Mouse (Mus musculus) fibroblast of lung, adult 2 months (primary cell): Measurements from ENCODE around the gene Col27a1.

ENCODE experiments used
- DNase-seq: peaks from one replicate; pipeline ENCODE4 v3.0.0-alpha.2; 2011; ENCODE audit warnings: low read depth

Gene Col27a1

GRCm38 (mm10) chr4:63213907-63214621, at the start of gene Col27a1:
TSS of gene Col27a1 (plus strand) at chr4:63214004.
- DNase-seq, result no peak

- DNase-seq, result no peak
Observed at GRCm38 (mm10) chr4:63165636-63166035, 48.2 kb upstream of the Col27a1 start.

- no peak for DNase-seq
Observed at GRCm38 (mm10) chr4:63166323-63166722, 47.5 kb upstream of the Col27a1 start.

- no peak for DNase-seq
Observed at GRCm38 (mm10) chr4:63170061-63170460, 43.7 kb upstream of the Col27a1 start.

GRCm38 (mm10) chr4:63171122-63171521, 42.7 kb upstream of the Col27a1 start:
- no peak for DNase-seq

GRCm38 (mm10) chr4:63171969-63172685, 41.7 kb upstream of the Col27a1 start, which contains the start of gene Kif12:
TSS of gene Kif12 (minus strand) at chr4:63172131.
- no peak for DNase-seq

- no peak for DNase-seq
Observed at GRCm38 (mm10) chr4:63181556-63181955, 32.2 kb upstream of the Col27a1 start.

GRCm38 (mm10) chr4:63186281-63186870, 27.4 kb upstream of the Col27a1 start:
- peak; percentile 86 for DNase-seq

- DNase-seq, result no peak
Observed at GRCm38 (mm10) chr4:63191641-63192040, 22.2 kb upstream of the Col27a1 start.

- DNase-seq, result no peak
Observed at GRCm38 (mm10) chr4:63194366-63194765, 19.4 kb upstream of the Col27a1 start.

GRCm38 (mm10) chr4:63199366-63199765, 14.4 kb upstream of the Col27a1 start:
- no peak for DNase-seq

GRCm38 (mm10) chr4:63203874-63204273, 9.9 kb upstream of the Col27a1 start:
- no peak for DNase-seq

- DNase-seq, result no peak
Observed at GRCm38 (mm10) chr4:63205583-63205982, 8.2 kb upstream of the Col27a1 start.

GRCm38 (mm10) chr4:63215185-63215992, 1.6 kb downstream of the Col27a1 start:
- DNase-seq, result no peak

GRCm38 (mm10) chr4:63215993-63216531, 2.3 kb downstream of the Col27a1 start:
- DNase-seq, result no peak

- DNase-seq, result no peak
Observed at GRCm38 (mm10) chr4:63216566-63216965, 2.8 kb downstream of the Col27a1 start.

- DNase-seq, result no peak
Observed at GRCm38 (mm10) chr4:63217513-63217912, 3.7 kb downstream of the Col27a1 start.

- DNase-seq, result no peak
Observed at GRCm38 (mm10) chr4:63219059-63219458, 5.3 kb downstream of the Col27a1 start.

- no peak for DNase-seq
Observed at GRCm38 (mm10) chr4:63219635-63220034, 5.8 kb downstream of the Col27a1 start.

GRCm38 (mm10) chr4:63221096-63221958, 7.5 kb downstream of the Col27a1 start:
- no peak for DNase-seq

- DNase-seq, result no peak
Observed at GRCm38 (mm10) chr4:63222246-63222645, 8.4 kb downstream of the Col27a1 start.
